Mouse (Mus musculus) stomach, embryonic 14.5 days (tissue): ENCODE results near the gene Dapk1. TPM values are rescaled to one million over a fixed set of nuclear protein-coding genes. Genes with fewer than 3 reads are reported as not detected.
A peak's percentile ranks its signal among the peaks of the same experiment; 100 is the strongest.

Source experiments
- ATAC-seq: fragments of 200-750 bp; cut with Nextera tagmentation; 2 replicates; pipeline ENCODE4 v1.8.0; 2017; ENCODE audit warnings: low read depth, moderate TSS enrichment; ENCODE audit not compliant: insufficient number of reproducible peaks, insufficient read depth, low FRiP score
- H3K27ac ChIP-seq: fragments of 300-500 bp; sonication (generic); 2 replicates; pipeline ENCODE4 v1.5.1; 2014; ENCODE audit warnings: mild to moderate bottlenecking, low read length, moderate library complexity, mixed read lengths
- H3K27me3 ChIP-seq: fragments of 300-500 bp; sonication (generic); 2 replicates; pipeline ENCODE4 v1.6.1; 2014; ENCODE audit warnings: low read length, control low read depth, mixed read lengths; ENCODE audit not compliant: control insufficient read depth, insufficient read depth
- H3K36me3 ChIP-seq: fragments of 300-500 bp; sonication (generic); 2 replicates; pipeline ENCODE4 v1.6.1; 2014; ENCODE audit warnings: mild to moderate bottlenecking, control low read depth, low read length, moderate library complexity, mixed read lengths; ENCODE audit not compliant: control insufficient read depth, insufficient read depth
- H3K4me1 ChIP-seq: fragments of 300-500 bp; sonication (generic); 2 replicates; pipeline ENCODE4 v1.6.1; 2014; ENCODE audit warnings: low read length, control low read depth, mixed read lengths; ENCODE audit not compliant: control insufficient read depth, insufficient read depth
- H3K4me2 ChIP-seq: fragments of 300-500 bp; sonication (generic); replicated peaks from 2 replicates; pipeline ENCODE4 v1.6.1; 2014; ENCODE audit warnings: low read depth, low read length, control low read depth
- H3K4me3 ChIP-seq: fragments of 300-500 bp; sonication (generic); 2 replicates; pipeline ENCODE4 v1.5.1; 2014; ENCODE audit warnings: low read depth, low read length, control low read depth
- H3K9ac ChIP-seq: fragments of 300-500 bp; sonication (generic); replicated peaks from 2 replicates; pipeline ENCODE4 v1.6.1; 2014; ENCODE audit warnings: low read depth, mild to moderate bottlenecking, control low read depth, low read length, moderate library complexity, mixed read lengths
- H3K9me3 ChIP-seq: fragments of 300-500 bp; sonication (generic); 2 replicates; pipeline ENCODE4 v1.6.1; 2016; ENCODE audit warnings: low read depth, low read length, control low read depth; ENCODE audit not compliant: control insufficient read depth
- WGBS: fragments of 180-500 bp; shearing (Covaris S2); extraction: QIAGEN DNeasy Blood & Tissue Kit; methylation state at CpG from one replicate; pipeline ENCODE4 v1.1.7; 2014; 5-methylcytosine and 5-hydroxymethylcytosine counted together
- polyA plus RNA-seq: library from polyadenylated mRNA; unstranded; fragments of >200 nt; fragmentation: Nextera tagmentation; extraction: Ambion mirVana; gene quantifications from 2 replicates; pipeline ENCODE4 v1.2.1, GENCODE M21; 2014

The Dapk1 gene
- polyA plus RNA-seq, 1 experiment from 2014 or later = 21.6 TPM

DNA sequence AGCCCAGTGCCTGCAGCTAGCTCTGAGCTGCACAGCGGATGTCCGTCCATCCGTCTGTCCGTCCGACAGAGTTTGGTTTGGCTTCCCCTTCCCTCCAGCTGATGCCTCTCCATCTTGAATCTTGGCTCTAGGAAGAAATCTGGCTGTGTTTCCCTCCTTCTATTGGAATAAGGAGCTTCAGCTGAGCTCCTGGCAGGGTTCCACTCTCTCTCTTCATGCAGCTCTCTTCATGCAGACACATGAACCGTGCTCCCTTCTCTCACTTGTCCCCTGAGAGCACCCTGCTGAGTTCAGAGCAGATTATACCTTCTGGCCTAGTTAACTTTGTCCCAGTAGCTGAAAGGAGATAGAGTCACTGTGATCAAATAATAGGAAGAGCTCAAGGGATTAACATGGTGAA lies 83.5 kb downstream of the Dapk1 start:
- no peaks in the 10 kb centered on the region for H3K36me3 ChIP-seq
- 73% methylated on average over 6 of the region's 6 CpGs for WGBS
- H3K9ac ChIP-seq = no peak overlapping the region
- H3K4me2 ChIP-seq = no peak overlapping the region
- H3K9me3 ChIP-seq = no peaks in the 10 kb centered on the region
- peaks cover 37% of the 10 kb centered on the region for H3K4me1 ChIP-seq
- H3K4me3 ChIP-seq = no peak overlapping the region
- ATAC-seq = no peak
- H3K27ac ChIP-seq = no peak overlapping the region
- H3K27me3 ChIP-seq = no peaks in the 10 kb centered on the region

DNA sequence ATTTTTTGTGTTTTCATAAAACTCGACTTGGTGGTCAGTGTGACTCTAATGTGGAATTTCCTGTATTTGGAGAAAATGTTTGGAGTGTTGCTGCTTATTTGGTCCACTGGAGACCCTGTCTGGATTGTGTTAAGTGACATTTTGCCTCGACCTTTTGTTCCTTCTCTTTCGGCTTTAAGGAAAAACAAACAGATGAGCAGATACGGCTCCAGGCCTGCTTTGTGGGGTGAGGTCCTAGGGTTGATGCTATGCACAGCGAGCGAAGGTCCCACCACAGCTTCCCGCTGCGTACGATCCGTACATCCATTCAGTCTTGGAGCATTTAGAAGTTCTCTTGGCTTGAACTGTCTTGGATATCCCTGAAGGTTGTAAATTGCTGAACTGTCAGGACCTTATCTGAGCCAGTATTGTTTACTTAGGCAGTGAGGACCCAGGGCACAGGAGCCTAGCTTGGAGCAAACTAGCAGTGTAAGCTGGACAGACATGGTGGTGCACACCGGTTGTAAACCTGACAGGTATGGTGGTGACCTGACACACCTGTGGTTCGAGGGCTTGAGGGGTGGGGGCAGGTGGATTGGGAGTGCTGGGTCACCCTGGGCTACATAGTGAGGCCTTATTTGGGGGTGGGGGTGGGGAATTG lies 84.4 kb downstream of the Dapk1 start:
- Histone ChIP-seq H3K36me3 (no peaks in the 10 kb centered on the region), H3K4me2 (no peak overlapping the region), H3K27ac (peak overlapping the region; percentile 18; the same call in 1 of the 2 replicates), H3K27me3 (no peaks in the 10 kb centered on the region), H3K4me3 (no peak overlapping the region), H3K9ac (no peak overlapping the region), H3K9me3 (no peaks in the 10 kb centered on the region), H3K4me1 (peaks cover 37% of the 10 kb centered on the region)
- ATAC-seq = peak; percentile 14; the same call in 1 of the 2 replicates
- 23% methylated on average over 12 of the region's 12 CpGs for WGBS

DNA sequence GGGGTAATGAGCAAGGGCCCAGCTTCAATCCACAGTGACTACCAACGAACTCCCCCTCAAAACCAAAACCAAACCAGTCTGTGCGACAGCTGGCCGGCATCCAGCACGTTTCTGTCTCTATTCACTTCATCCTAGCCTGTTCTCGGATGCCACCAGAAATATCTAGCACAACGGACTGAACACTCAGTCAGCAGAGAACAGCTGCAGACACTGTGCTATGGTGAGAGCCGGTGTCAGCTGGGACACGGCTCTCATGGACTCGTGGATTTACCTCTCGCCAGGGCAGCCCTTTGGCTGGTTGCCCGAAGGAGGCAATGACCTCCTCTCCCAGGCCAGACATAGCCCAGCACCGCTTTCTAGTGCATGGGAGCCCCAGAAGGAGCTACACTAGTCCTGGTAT lies 85.2 kb downstream of the Dapk1 start:
- Histone ChIP-seq H3K9me3 (no peaks in the 10 kb centered on the region), H3K4me1 (peaks cover 37% of the 10 kb centered on the region), H3K4me2 (no peak overlapping the region), H3K36me3 (no peaks in the 10 kb centered on the region), H3K9ac (no peak overlapping the region), H3K27ac (no peak overlapping the region), H3K4me3 (no peak overlapping the region), H3K27me3 (no peaks in the 10 kb centered on the region)
- WGBS = 46% methylated on average over 12 of the region's 12 CpGs
- ATAC-seq = 0 out of 2 replicates have a peak, but pooled peaks have one; percentile 8

DNA sequence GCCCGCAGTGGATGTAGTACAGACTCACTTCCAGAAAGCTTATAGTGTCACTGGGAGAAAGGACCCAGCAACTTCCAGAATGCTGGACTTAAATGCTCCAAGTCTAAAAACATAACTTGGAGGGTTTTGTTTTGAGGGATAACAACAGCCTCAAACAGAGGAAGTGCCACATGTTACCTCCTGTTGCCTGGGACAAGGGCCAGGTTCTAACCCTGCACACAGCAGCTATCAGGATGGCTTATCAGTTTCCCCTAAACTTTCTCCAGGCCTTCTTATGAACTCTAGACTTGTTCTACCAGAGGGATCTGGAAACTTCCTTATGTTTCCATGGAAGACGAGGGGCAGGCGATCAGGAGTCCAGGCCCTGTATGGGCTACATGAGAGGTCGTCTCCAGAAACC lies 85.7 kb downstream of the Dapk1 start:
- no peak overlapping the region for H3K4me3 ChIP-seq
- H3K27me3 ChIP-seq = no peaks in the 10 kb centered on the region
- ATAC-seq = no peak
- H3K9me3 ChIP-seq = no peaks in the 10 kb centered on the region
- H3K27ac ChIP-seq = no peak overlapping the region
- 94% methylated on average over 4 of the region's 4 CpGs for WGBS
- no peaks in the 10 kb centered on the region for H3K36me3 ChIP-seq
- no peak overlapping the region for H3K9ac ChIP-seq
- H3K4me1 ChIP-seq = peaks cover 37% of the 10 kb centered on the region
- H3K4me2 ChIP-seq = no peak overlapping the region

DNA sequence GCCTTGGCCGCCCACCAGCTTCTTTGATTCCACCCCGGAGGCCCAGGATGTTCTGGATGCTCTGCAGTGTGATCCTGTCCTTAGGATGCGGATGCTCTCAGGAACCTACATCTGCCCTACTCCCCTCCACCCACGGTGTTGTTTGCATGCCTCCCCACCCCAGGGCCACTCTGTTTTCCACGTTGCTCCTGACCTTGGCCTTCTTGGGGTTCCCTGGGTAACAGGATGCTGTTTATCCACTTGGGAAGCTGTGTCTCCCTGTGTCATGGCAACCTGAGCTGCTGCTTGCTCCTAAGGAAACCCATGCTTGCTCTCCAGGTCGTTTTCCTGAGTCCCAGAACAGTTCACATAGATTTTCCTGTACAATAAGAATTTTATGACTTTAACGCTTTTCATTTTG lies 86.1 kb downstream of the Dapk1 start:
- Histone ChIP-seq H3K27ac (no peak overlapping the region), H3K27me3 (no peaks in the 10 kb centered on the region), H3K36me3 (no peaks in the 10 kb centered on the region), H3K9ac (no peak overlapping the region), H3K4me3 (no peak overlapping the region), H3K9me3 (no peaks in the 10 kb centered on the region), H3K4me2 (no peak overlapping the region), H3K4me1 (peaks cover 37% of the 10 kb centered on the region)
- no peak for ATAC-seq
- WGBS = 73% methylated on average over 7 of the region's 7 CpGs

DNA sequence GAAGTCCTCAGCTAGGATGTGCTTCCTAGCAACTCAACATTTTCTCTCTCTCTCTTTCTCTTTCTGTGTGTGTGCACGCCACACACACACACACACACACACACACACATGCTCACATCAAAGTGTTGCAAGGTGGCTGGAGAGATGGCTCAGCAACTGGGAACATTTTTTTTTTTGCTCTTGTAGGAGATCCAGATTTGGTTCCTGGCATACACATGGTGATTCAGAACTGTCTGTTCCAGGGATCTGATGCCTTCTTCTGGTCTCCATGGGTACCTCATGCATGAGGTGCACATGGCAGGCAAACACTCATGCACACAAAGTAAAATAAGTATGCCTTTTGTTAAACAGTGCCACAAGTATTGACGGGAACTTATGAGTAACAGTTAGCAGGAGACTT lies 89.2 kb downstream of the Dapk1 start:
- no peak overlapping the region for H3K4me3 ChIP-seq
- no peaks in the 10 kb centered on the region for H3K9me3 ChIP-seq
- H3K4me1 ChIP-seq = peaks cover 17% of the 10 kb centered on the region
- no peak overlapping the region for H3K4me2 ChIP-seq
- H3K27me3 ChIP-seq = no peaks in the 10 kb centered on the region
- H3K36me3 ChIP-seq = no peaks in the 10 kb centered on the region
- no peak for ATAC-seq
- no peak overlapping the region for H3K9ac ChIP-seq
- 87% methylated on average over 2 of the region's 2 CpGs for WGBS
- no peak overlapping the region for H3K27ac ChIP-seq

DNA sequence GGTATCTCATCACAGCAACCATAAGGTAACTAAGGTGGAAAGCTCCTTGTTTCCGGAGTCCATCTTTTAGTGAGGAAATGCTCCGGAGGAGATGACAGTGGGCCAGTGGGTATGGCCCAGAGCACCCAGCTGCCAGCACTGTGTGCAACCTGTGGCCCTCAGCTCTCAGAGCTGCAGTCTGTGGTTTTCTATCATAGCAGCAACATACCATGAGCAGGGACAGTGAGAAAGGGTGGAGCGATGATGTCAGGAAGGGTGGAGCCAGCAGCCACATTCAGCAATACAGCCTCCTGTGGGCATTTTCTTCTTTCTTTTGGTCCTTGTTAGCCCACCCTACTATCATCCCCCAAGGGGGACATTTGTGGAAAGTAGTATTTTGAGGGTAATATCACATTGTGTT lies 90.2 kb downstream of the Dapk1 start:
- H3K36me3 ChIP-seq = no peaks in the 10 kb centered on the region
- WGBS = 92% methylated on average over 3 of the region's 3 CpGs
- no peaks in the 10 kb centered on the region for H3K27me3 ChIP-seq
- no peak overlapping the region for H3K4me3 ChIP-seq
- H3K4me2 ChIP-seq = no peak overlapping the region
- ATAC-seq = no peak
- no peak overlapping the region for H3K27ac ChIP-seq
- H3K9me3 ChIP-seq = no peaks in the 10 kb centered on the region
- H3K4me1 ChIP-seq = peaks cover 8% of the 10 kb centered on the region
- no peak overlapping the region for H3K9ac ChIP-seq

DNA sequence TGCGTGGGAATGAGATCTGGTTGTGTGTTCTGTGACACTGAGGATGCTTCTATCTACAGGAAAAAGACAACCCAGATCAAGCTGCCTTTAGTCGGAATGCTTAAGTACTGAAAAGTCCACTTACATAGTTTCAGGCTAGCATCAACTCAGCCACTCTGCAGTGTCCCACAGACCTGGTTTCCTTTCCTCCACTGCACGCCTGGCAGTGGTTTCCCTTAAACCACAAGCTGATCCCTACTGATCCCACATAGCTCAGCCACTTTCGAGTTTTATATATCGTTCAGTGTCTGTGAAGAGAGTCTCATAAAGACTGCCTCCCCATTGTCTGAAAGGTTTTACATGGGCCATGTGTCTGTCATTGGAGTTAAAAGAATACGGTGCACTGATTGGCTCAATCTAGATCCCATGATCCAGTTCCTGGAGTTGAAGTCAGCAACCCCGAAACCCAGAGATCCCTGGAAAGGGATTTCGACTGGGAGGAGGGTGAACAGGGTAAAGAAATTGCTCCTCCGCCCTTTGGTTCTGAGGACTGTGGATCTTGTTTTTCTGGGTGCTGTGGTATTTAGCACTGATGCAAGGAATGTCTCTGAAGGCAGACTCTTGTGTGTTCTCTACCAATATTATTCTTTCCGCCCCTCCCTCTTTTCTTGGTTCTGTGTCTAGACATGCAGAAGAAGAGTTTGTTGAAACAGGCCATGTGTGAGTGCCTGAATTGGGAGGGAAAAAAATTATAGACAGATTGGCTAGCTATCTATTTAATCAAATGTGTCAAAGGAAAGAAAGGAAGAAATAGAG lies 93.6 kb downstream of the Dapk1 start:
- no peak for ATAC-seq
- Histone ChIP-seq H3K9ac (no peak overlapping the region), H3K4me1 (no peaks in the 10 kb centered on the region), H3K27me3 (no peaks in the 10 kb centered on the region), H3K9me3 (no peaks in the 10 kb centered on the region), H3K4me3 (no peak overlapping the region), H3K4me2 (no peak overlapping the region), H3K36me3 (no peaks in the 10 kb centered on the region), H3K27ac (peak overlapping the region; percentile 76; the same call in 1 of the 2 replicates)
- WGBS = 75% methylated on average over 10 of the region's 10 CpGs
